Mouse (Mus musculus) limb, embryonic 10.5 days (tissue): ENCODE results near the gene 4933425L06Rik. TPM values are rescaled to one million over a fixed set of nuclear protein-coding genes. Genes with fewer than 3 reads are reported as not detected.

Source experiments
- DNase-seq: peaks from one replicate; pipeline ENCODE4 v3.0.0-alpha.2; 2017; ENCODE audit warnings: low spot score
- H3K27ac ChIP-seq: fragments of 300-500 bp; sonication (generic); 2 replicates; pipeline ENCODE4 v1.5.1; 2016; ENCODE audit warnings: mild to moderate bottlenecking
- H3K27me3 ChIP-seq: fragments of 300-500 bp; sonication (generic); 2 replicates; pipeline ENCODE4 v1.6.1; 2016; ENCODE audit warnings: low read depth, mild to moderate bottlenecking; ENCODE audit not compliant: poor library complexity, severe bottlenecking
- H3K36me3 ChIP-seq: fragments of 300-500 bp; sonication (generic); 2 replicates; pipeline ENCODE4 v1.6.1; 2016; ENCODE audit warnings: mild to moderate bottlenecking, moderate library complexity
- H3K4me1 ChIP-seq: fragments of 300-500 bp; sonication (generic); 2 replicates; pipeline ENCODE4 v1.6.1; 2016
- H3K4me3 ChIP-seq: fragments of 300-500 bp; sonication (generic); 2 replicates; pipeline ENCODE4 v1.5.1; 2016; ENCODE audit warnings: mild to moderate bottlenecking, moderate library complexity
- H3K9me3 ChIP-seq: fragments of 300-500 bp; sonication (generic); replicated peaks from 2 replicates; pipeline ENCODE4 v1.6.1; 2016; ENCODE audit warnings: mild to moderate bottlenecking
- WGBS: fragments of 180-500 bp; shearing (Covaris S2); methylation state at CpG from one replicate; pipeline ENCODE4 v1.1.7; 2016; 5-methylcytosine and 5-hydroxymethylcytosine counted together
- polyA plus RNA-seq: library from polyadenylated mRNA; unstranded; fragments of >200 nt; fragmentation: Nextera tagmentation; extraction: Ambion mirVana; gene quantifications from 2 replicates; pipeline ENCODE4 v1.2.1, GENCODE M21; 2016

Gene 4933425L06Rik
- polyA plus RNA-seq, 1 experiment from 2014 or later: not detected

GRCm38 (mm10) chr13:105150006-105150405, 68.1 kb downstream of the 4933425L06Rik start:
- H3K36me3 ChIP-seq: no peaks in the 10 kb centered on the region
- no peak overlapping the region for H3K27ac ChIP-seq
- H3K4me1 ChIP-seq: no peaks in the 10 kb centered on the region
- no peaks in the 10 kb centered on the region for H3K27me3 ChIP-seq
- 89% methylated on average over 3 of the region's 3 CpGs for WGBS
- no peaks in the 10 kb centered on the region for H3K9me3 ChIP-seq
- H3K4me3 ChIP-seq: no peak overlapping the region
- no peak for DNase-seq

GRCm38 (mm10) chr13:105153955-105154354, 72.0 kb downstream of the 4933425L06Rik start:
- Histone ChIP-seq H3K9me3 (no peaks in the 10 kb centered on the region), H3K27ac (no peak overlapping the region), H3K4me1 (no peaks in the 10 kb centered on the region), H3K4me3 (no peak overlapping the region), H3K27me3 (no peaks in the 10 kb centered on the region), H3K36me3 (no peaks in the 10 kb centered on the region)
- DNase-seq: no peak
- WGBS: 54% methylated on average over 4 of the region's 4 CpGs

- Histone ChIP-seq H3K4me1 (no peaks in the 10 kb centered on the region), H3K36me3 (no peaks in the 10 kb centered on the region), H3K27ac (no peak overlapping the region), H3K9me3 (no peaks in the 10 kb centered on the region), H3K27me3 (no peaks in the 10 kb centered on the region), H3K4me3 (no peak overlapping the region)
- WGBS: 85% methylated on average over 5 of the region's 6 CpGs
- no peak for DNase-seq
Measured at GRCm38 (mm10) chr13:105165441-105165840, 83.5 kb downstream of the 4933425L06Rik start.

Other genes starting within 250 kb of the 4933425L06Rik start
- gene Shisal2b, start 218.2 kb upstream of the 4933425L06Rik start, polyA plus RNA-seq: 0.10 and 0.11 TPM in 2 replicates
- gene Rgs7bp, start 27.2 kb upstream of the 4933425L06Rik start, polyA plus RNA-seq: 0.21 and 0.24 TPM in 2 replicates
- gene Rnf180, start 212.7 kb downstream of the 4933425L06Rik start, polyA plus RNA-seq: 3.1 and 3.8 TPM in 2 replicates